Mouse (Mus musculus): Measurements from ENCODE around the gene Cdk12. TPM values are rescaled to one million over a fixed set of nuclear protein-coding genes. Genes with fewer than 3 reads are reported as not detected.

Gene Cdk12
- polyA plus RNA-seq, 1 experiment from 2014 or later, result 12.7 TPM

DNA sequence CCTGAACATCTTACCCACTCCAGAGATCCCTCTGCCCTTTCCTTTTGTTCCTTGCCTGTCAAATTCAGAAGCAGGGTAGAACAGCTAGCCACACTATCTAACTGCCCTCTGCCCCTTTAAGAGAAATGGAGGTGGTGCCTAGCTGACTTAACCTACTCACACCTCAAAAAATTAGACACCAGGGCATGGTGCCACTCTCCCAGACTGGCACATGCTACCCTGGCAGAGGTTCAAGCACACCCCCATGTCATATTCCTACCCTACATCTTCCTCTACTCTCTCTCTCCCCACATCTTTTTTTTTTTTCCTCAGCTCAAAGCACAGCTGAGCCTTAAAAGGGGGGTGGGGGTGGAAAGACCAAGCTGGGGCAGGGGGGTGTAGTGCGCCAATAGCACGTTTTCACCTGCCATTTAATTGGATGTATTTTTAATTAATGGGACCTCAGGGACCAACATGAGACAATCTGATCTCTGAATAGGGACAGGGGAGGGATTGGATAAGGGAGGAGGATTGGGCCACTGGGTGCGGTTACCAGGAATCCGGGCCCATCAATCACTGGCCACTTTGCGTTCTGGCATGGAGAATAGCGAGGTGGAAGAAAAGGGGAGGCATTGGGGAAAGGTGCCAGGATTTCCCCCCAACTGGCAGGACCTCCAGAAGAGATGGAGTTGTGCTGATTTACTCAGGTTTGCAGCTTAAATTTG, 64.0 kb downstream of the Cdk12 start:
- H3K27ac ChIP-seq, result no peak overlapping the region
- no peaks in the 10 kb centered on the region for H3K27me3 ChIP-seq (ENCODE audit: poor library complexity, severe bottlenecking)
- no peak overlapping the region for H3K4me3 ChIP-seq
- H3K4me1 ChIP-seq, result no peaks in the 10 kb centered on the region
- no peaks in the 10 kb centered on the region for H3K9me3 ChIP-seq
- WGBS, result 82% methylated on average over 6 of the region's 6 CpGs
- DNase-seq (ENCODE audit: extremely low spot score, low spot score), result no peak
- H3K36me3 ChIP-seq (replicated peaks), result peaks cover 79% of the 10 kb centered on the region

GRCm38 (mm10) chr11:98270066-98270465, 67.2 kb downstream of the Cdk12 start:
- Histone ChIP-seq H3K4me3 (no peak overlapping the region), H3K27me3 (ENCODE audit: poor library complexity, severe bottlenecking) (no peaks in the 10 kb centered on the region), H3K9me3 (no peaks in the 10 kb centered on the region), H3K4me1 (no peaks in the 10 kb centered on the region), H3K27ac (no peak overlapping the region), H3K36me3 (replicated peaks) (peaks cover 95% of the 10 kb centered on the region)
- 94% methylated on average over 3 of the region's 3 CpGs for WGBS
- DNase-seq (ENCODE audit: extremely low spot score, low spot score), result no peak

DNA sequence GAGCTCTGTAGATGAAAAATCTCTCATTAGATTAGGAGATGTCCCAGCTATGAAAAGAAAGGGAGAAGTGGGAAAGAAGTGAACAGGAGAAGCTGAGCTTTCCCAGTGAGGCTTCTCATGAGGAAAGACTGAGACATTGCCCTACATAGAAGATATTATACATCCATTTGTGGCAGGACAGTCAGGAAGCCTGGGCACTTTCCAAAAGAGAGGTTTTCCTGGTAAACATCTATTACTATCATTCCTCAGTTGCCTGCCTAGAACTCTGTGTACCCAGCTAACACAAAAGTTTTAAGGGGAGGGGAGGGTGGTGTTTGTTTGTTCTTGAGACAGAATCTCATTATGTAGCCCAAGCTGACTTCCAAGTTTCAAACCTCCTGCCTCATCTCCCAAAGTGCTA, 67.6 kb downstream of the Cdk12 start:
- no peak overlapping the region for H3K27ac ChIP-seq
- peaks cover 92% of the 10 kb centered on the region for H3K36me3 ChIP-seq (replicated peaks)
- H3K27me3 ChIP-seq (ENCODE audit: poor library complexity, severe bottlenecking), result no peaks in the 10 kb centered on the region

GRCm38 (mm10) chr11:98283740-98284139, 80.9 kb downstream of the Cdk12 start:
- no peak overlapping the region; the same call in 1 of the 2 replicates for H3K27ac ChIP-seq
- H3K4me3 ChIP-seq, result peak overlapping the region; percentile 39; the same call in 1 of the 2 replicates
- DNase-seq (ENCODE audit: extremely low spot score, low spot score), result no peak
- H3K9me3 ChIP-seq, result no peaks in the 10 kb centered on the region
- H3K4me1 ChIP-seq, result peaks cover 24% of the 10 kb centered on the region
- peaks cover 31% of the 10 kb centered on the region for H3K27me3 ChIP-seq (ENCODE audit: poor library complexity, severe bottlenecking)
- H3K36me3 ChIP-seq (replicated peaks), result peaks cover 21% of the 10 kb centered on the region
- WGBS, result 31% methylated on average over 9 of the region's 9 CpGs

More for the DNA sequence above, 67.6 kb downstream of the Cdk12 start:
- Histone ChIP-seq H3K4me3 (no peak overlapping the region), H3K4me1 (no peaks in the 10 kb centered on the region), H3K9me3 (no peaks in the 10 kb centered on the region)
- DNase-seq (ENCODE audit: extremely low spot score, low spot score), result no peak

DNA sequence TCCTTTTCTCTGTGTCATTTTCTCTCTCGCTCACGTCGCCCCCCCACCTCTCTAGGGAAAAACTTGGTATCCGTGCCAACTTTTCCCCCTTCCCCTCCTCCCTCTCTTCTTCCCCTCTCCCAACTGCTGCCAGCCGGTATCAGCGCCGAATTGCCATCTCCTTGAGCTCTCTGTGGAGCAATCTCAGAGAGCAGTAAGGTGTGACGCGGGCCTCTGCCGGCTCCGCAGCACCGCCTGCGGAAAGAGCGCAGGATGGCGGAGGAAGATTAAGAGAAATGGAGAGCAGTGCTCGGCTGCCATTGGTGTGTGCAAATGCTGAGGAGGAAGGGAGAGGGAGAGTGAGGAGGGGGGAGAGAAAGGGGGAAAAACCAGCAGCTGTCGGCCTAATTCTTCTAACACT, 81.4 kb downstream of the Cdk12 start:
- 3% methylated on average over 16 of the region's 17 CpGs for WGBS
- no peak for DNase-seq (ENCODE audit: extremely low spot score, low spot score)
- peak overlapping the region; percentile 39 for H3K4me3 ChIP-seq
- H3K27me3 ChIP-seq (ENCODE audit: poor library complexity, severe bottlenecking), result peaks cover 36% of the 10 kb centered on the region
- no peaks in the 10 kb centered on the region for H3K9me3 ChIP-seq
- H3K36me3 ChIP-seq (replicated peaks), result peaks cover 16% of the 10 kb centered on the region
- H3K4me1 ChIP-seq, result peaks cover 24% of the 10 kb centered on the region
- H3K27ac ChIP-seq, result no peak overlapping the region

- Histone ChIP-seq H3K4me1 (peaks cover 24% of the 10 kb centered on the region), H3K4me3 (no peak overlapping the region), H3K36me3 (replicated peaks) (peaks cover 8% of the 10 kb centered on the region; the same call in 1 of the 2 replicates), H3K9me3 (no peaks in the 10 kb centered on the region), H3K27ac (no peak overlapping the region), H3K27me3 (ENCODE audit: poor library complexity, severe bottlenecking) (peaks cover 47% of the 10 kb centered on the region)
- 66% methylated on average over 2 of the region's 2 CpGs for WGBS
- DNase-seq (ENCODE audit: extremely low spot score, low spot score), result no peak
Measured at GRCm38 (mm10) chr11:98285368-98285767, 82.5 kb downstream of the Cdk12 start.

DNA sequence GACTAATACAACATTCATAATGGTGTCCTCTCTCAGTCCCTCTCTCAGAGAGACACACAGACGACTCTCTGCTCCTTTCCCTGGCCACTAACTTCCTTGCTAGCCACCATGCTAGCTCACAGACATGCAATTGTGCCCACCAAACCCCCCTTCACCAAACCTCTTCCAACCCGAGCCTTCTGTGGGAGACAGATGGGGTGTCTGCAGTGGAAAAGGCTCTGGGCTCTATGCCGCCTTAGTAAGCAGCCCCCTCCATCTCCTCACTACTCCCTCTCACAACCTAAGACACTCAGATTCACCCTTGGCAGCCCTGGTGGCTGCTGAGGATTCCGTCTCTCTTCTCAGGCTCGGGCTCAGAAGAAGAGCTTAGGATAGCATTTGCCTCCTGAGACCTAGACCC, 84.7 kb downstream of the Cdk12 start:
- DNase-seq (ENCODE audit: extremely low spot score, low spot score), result no peak
- Histone ChIP-seq H3K36me3 (replicated peaks) (no peaks in the 10 kb centered on the region), H3K4me1 (peaks cover 24% of the 10 kb centered on the region), H3K27ac (no peak overlapping the region), H3K9me3 (no peaks in the 10 kb centered on the region), H3K27me3 (ENCODE audit: poor library complexity, severe bottlenecking) (peaks cover 55% of the 10 kb centered on the region), H3K4me3 (no peak overlapping the region)
- WGBS, result 47% methylated on average over 5 of the region's 5 CpGs

- Histone ChIP-seq H3K36me3 (replicated peaks) (no peaks in the 10 kb centered on the region), H3K27me3 (ENCODE audit: poor library complexity, severe bottlenecking) (peaks cover 58% of the 10 kb centered on the region), H3K4me1 (peaks cover 20% of the 10 kb centered on the region), H3K4me3 (no peak overlapping the region), H3K27ac (no peak overlapping the region), H3K9me3 (no peaks in the 10 kb centered on the region)
- WGBS, result 55% methylated on average over 7 of the region's 7 CpGs
- DNase-seq (ENCODE audit: extremely low spot score, low spot score), result no peak
Measured at GRCm38 (mm10) chr11:98287961-98288360, 85.1 kb downstream of the Cdk12 start.

- Histone ChIP-seq H3K4me3 (no peak overlapping the region), H3K36me3 (replicated peaks) (no peaks in the 10 kb centered on the region), H3K9me3 (no peaks in the 10 kb centered on the region), H3K27me3 (ENCODE audit: poor library complexity, severe bottlenecking) (peaks cover 61% of the 10 kb centered on the region), H3K4me1 (peaks cover 19% of the 10 kb centered on the region), H3K27ac (no peak overlapping the region)
- DNase-seq (ENCODE audit: extremely low spot score, low spot score), result no peak
- 66% methylated on average over 13 of the region's 13 CpGs for WGBS
Measured at GRCm38 (mm10) chr11:98289873-98290272, 87.0 kb downstream of the Cdk12 start.

GRCm38 (mm10) chr11:98290906-98291305, 88.0 kb downstream of the Cdk12 start:
- peaks cover 69% of the 10 kb centered on the region for H3K27me3 ChIP-seq (ENCODE audit: poor library complexity, severe bottlenecking)
- H3K36me3 ChIP-seq (replicated peaks), result no peaks in the 10 kb centered on the region
- peaks cover 24% of the 10 kb centered on the region for H3K4me1 ChIP-seq
- WGBS, result 69% methylated on average over 2 of the region's 2 CpGs
- no peak for DNase-seq (ENCODE audit: extremely low spot score, low spot score)
- no peak overlapping the region for H3K4me3 ChIP-seq
- no peaks in the 10 kb centered on the region for H3K9me3 ChIP-seq
- H3K27ac ChIP-seq, result no peak overlapping the region

DNA sequence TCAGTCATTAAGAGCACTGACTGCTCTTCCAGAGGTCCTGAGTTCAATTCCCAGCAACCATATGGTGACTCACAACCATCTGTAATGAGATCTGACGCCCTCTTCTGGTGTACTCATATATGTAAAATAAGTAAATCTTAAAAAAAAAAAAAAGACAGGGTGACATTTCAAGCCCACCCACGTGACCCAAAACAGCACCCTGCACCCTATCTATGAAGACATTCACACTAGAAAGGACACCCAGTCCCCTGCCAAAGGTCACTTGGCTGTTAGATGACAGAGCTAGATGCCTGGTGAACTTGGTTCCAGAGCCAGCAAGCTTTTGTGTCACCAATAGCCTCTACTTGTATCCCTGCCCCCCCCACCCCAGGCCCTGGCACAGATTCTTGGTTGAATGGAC, 90.2 kb downstream of the Cdk12 start:
- Histone ChIP-seq H3K4me3 (no peak overlapping the region), H3K36me3 (replicated peaks) (no peaks in the 10 kb centered on the region), H3K27me3 (ENCODE audit: poor library complexity, severe bottlenecking) (peaks cover 79% of the 10 kb centered on the region), H3K27ac (no peak overlapping the region), H3K9me3 (no peaks in the 10 kb centered on the region), H3K4me1 (peaks cover 43% of the 10 kb centered on the region)
- 40% methylated on average over 2 of the region's 2 CpGs for WGBS
- no peak for DNase-seq (ENCODE audit: extremely low spot score, low spot score)

GRCm38 (mm10) chr11:98294188-98295012, 91.5 kb downstream of the Cdk12 start:
- WGBS, result 1% methylated on average over 58 of the region's 58 CpGs
- DNase-seq (ENCODE audit: extremely low spot score, low spot score), result peak; percentile 79
- H3K36me3 ChIP-seq (replicated peaks), result no peaks in the 10 kb centered on the region
- H3K9me3 ChIP-seq, result no peaks in the 10 kb centered on the region
- H3K27ac ChIP-seq, result peak overlapping the region; percentile 86
- peak overlapping the region; percentile 81 for H3K4me3 ChIP-seq
- peaks cover 57% of the 10 kb centered on the region for H3K4me1 ChIP-seq
- H3K27me3 ChIP-seq (ENCODE audit: poor library complexity, severe bottlenecking), result peaks cover 82% of the 10 kb centered on the region

GRCm38 (mm10) chr11:98295013-98295585, 92.2 kb downstream of the Cdk12 start:
- Histone ChIP-seq H3K9me3 (no peaks in the 10 kb centered on the region), H3K27me3 (ENCODE audit: poor library complexity, severe bottlenecking) (peaks cover 82% of the 10 kb centered on the region), H3K27ac (peak overlapping the region; percentile 86), H3K4me3 (peak overlapping the region; percentile 81), H3K36me3 (replicated peaks) (no peaks in the 10 kb centered on the region), H3K4me1 (peaks cover 57% of the 10 kb centered on the region)
- WGBS, result 5% methylated on average over 9 of the region's 9 CpGs
- no peak for DNase-seq (ENCODE audit: extremely low spot score, low spot score)

Data from forebrain, embryonic 10.5 days (tissue).